Mouse (Mus musculus) forebrain, embryonic 10.5 days (tissue): ENCODE results near the gene Rpl7a. TPM values are rescaled to one million over a fixed set of nuclear protein-coding genes. Genes with fewer than 3 reads are reported as not detected.

Experiments
- DNase-seq: peaks from one replicate; pipeline ENCODE4 v3.0.0-alpha.2; 2017; ENCODE audit warnings: low spot score; ENCODE audit errors: extremely low spot score
- H3K27ac ChIP-seq: fragments of 300-500 bp; sonication (generic); 2 replicates; pipeline ENCODE4 v1.5.1; 2016; ENCODE audit warnings: mild to moderate bottlenecking
- H3K27me3 ChIP-seq: fragments of 300-500 bp; sonication (generic); 2 replicates; pipeline ENCODE4 v1.6.1; 2016; ENCODE audit warnings: mild to moderate bottlenecking; ENCODE audit not compliant: poor library complexity, severe bottlenecking
- H3K36me3 ChIP-seq: fragments of 300-500 bp; sonication (generic); replicated peaks from 2 replicates; pipeline ENCODE4 v1.6.1; 2016; ENCODE audit warnings: mild to moderate bottlenecking, moderate library complexity
- H3K4me1 ChIP-seq: fragments of 300-500 bp; sonication (generic); 2 replicates; pipeline ENCODE4 v1.6.1; 2016
- H3K4me3 ChIP-seq: fragments of 300-500 bp; sonication (generic); 2 replicates; pipeline ENCODE4 v1.5.1; 2016; ENCODE audit warnings: mild to moderate bottlenecking, moderate library complexity
- H3K9me3 ChIP-seq: fragments of 300-500 bp; sonication (generic); 2 replicates; pipeline ENCODE4 v1.6.1; 2016; ENCODE audit warnings: mild to moderate bottlenecking, moderate library complexity
- WGBS: fragments of 180-500 bp; shearing (Covaris S2); methylation state at CpG from one replicate; pipeline ENCODE4 v1.1.7; 2016; 5-methylcytosine and 5-hydroxymethylcytosine counted together
- polyA plus RNA-seq: library from polyadenylated mRNA; unstranded; fragments of >200 nt; fragmentation: Nextera tagmentation; extraction: Ambion mirVana; gene quantifications from 2 replicates; pipeline ENCODE4 v1.2.1, GENCODE M21; 2016

Rpl7a gene
- polyA plus RNA-seq, 1 experiment from 2014 or later = 735 TPM

DNA sequence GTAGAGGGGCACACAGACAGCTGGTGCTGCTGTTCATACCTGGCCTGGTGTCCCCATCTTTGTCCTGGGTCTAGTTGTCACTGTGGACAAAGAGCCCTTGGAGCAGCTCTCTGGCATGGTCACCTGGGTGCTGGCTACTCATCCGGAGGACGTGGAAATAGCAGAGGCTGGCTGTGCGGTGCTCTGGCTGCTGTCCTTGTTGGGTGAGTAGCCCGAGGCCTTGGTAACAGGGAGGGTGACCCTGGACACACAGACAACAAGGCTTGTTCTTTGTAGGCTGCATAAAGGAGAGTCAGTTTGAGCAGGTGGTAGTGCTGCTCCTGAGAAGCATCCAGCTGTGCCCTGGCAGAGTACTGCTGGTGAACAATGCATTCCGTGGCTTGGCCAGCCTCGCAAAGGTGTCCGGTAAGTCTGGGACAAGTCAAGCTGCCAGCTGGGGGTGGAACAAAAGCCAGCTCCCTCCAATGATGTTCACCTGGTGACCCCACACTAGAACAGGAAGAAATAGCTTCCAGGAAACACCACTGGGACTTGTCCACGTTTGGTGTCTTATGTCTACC, 40.9 kb downstream of the Rpl7a start:
- H3K27me3 ChIP-seq = no peaks in the 10 kb centered on the region
- H3K27ac ChIP-seq = no peak overlapping the region
- no peak overlapping the region for H3K4me3 ChIP-seq
- no peak for DNase-seq
- no peaks in the 10 kb centered on the region for H3K4me1 ChIP-seq
- H3K36me3 ChIP-seq = peaks cover 83% of the 10 kb centered on the region
- H3K9me3 ChIP-seq = no peaks in the 10 kb centered on the region
- WGBS = 91% methylated on average over 8 of the region's 8 CpGs

DNA sequence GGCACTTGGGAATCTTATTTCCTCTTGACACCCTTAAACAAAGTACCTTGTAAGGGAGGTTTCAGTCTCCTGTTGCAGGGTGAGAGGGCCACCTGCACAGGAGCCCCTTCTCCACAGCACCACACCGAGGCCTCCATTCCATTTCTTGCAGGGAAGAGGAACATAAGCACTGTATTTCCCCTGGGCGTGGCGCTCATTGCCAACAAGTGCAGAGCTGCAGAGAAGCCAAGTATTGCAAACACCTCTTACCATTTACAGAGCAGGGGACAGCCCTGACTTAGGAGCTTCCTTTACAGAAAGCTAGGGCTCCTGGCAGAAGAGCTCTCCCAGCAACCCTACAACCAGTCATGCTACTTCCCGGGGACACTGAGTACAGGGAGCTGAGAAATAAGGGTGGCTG, 41.6 kb downstream of the Rpl7a start:
- Histone ChIP-seq H3K27ac (no peak overlapping the region), H3K36me3 (peaks cover 87% of the 10 kb centered on the region), H3K4me3 (no peak overlapping the region), H3K27me3 (no peaks in the 10 kb centered on the region), H3K4me1 (no peaks in the 10 kb centered on the region), H3K9me3 (no peaks in the 10 kb centered on the region)
- no peak for DNase-seq
- WGBS = 96% methylated on average over 4 of the region's 4 CpGs

DNA sequence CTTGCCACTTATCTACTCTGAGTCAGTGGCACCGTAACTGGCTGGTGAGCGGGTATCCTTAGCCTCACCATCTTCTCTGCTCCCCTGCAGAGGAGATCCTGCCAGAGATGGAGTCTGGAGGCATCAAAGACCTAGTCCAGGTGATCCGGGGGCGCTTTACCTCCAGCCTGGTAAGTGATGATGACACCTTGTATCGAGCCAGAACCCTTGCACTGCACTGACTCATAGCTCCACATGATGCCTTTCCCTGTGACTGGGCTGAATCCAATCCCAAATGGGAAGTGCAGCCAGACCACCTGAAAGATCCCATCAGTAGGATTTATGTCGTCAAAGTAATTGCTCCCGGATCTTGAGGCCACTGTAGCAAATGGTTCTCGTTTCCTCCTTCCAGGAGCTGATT, 42.3 kb downstream of the Rpl7a start:
- Histone ChIP-seq H3K36me3 (peaks cover 93% of the 10 kb centered on the region), H3K4me3 (no peak overlapping the region), H3K27me3 (no peaks in the 10 kb centered on the region), H3K27ac (no peak overlapping the region), H3K9me3 (no peaks in the 10 kb centered on the region), H3K4me1 (no peaks in the 10 kb centered on the region)
- 93% methylated on average over 8 of the region's 8 CpGs for WGBS
- DNase-seq = no peak

DNA sequence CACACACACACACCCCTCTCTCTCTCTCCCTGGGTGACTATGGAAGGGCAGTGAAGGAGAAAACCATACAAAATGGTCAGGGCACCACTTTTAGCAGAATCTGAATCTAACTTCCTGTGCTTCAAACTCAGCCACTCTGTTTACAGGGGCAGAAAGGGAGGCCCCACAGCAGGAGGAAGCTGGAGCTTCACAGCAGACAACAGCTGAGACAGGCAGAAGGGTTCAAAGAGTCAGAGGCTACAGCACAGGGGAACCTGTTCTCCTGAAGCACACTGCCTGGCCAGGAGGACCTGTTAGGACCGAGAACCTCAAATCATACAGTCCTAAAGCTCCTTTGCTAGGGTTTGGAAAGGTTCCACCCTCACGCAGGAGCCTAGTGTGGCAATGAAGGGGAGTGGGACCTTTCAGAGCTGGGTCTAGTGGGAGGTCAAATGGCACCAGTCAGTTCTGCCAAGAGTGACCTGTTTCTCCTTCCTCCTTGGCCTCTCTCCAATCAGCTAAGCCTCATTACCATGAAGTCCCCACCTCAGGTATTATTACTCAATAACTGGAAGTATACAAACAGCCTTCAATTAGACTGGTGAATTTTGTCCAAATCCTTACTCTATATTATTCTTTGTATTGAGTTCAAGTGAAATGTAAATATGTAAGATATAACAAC, 44.3 kb downstream of the Rpl7a start:
- no peak for DNase-seq
- H3K27ac ChIP-seq = no peak overlapping the region
- H3K4me3 ChIP-seq = no peak overlapping the region
- WGBS = 91% methylated on average over 2 of the region's 2 CpGs
- no peaks in the 10 kb centered on the region for H3K9me3 ChIP-seq
- H3K27me3 ChIP-seq = no peaks in the 10 kb centered on the region
- H3K36me3 ChIP-seq = peaks cover 96% of the 10 kb centered on the region
- H3K4me1 ChIP-seq = no peaks in the 10 kb centered on the region

DNA sequence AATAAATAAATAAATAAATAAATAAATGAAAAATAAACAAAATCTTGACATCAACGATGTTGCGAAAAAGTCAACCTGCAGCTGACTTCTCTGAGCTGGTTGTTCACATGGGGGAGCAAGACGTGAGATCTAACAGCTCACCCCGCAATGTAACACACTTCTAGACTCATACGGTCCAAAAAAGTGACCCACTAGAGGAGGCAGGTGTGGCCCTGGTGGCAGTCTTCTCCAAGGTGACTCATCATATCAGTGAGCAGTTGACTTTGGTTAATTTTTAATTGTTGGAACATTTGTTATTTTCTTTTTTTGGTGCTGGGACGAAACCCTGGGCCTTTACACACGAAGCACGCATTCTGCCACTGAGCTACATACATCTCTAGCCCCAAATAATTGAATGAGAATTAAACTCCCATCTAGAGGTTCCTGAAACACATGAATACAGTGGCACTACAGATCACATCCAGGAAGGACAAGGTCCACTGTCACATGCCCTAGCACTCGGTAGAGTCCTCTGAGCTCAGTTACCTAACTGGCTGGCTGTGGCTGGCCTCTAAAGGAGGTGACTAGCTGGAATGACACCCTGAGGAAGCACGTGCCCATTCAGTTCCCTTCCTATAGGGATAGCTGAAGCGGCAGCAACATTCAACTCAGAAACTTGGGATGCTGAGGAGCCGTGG, 46.4 kb downstream of the Rpl7a start:
- no peaks in the 10 kb centered on the region for H3K9me3 ChIP-seq
- no peak for DNase-seq
- no peak overlapping the region for H3K4me3 ChIP-seq
- H3K27ac ChIP-seq = no peak overlapping the region
- H3K36me3 ChIP-seq = peaks cover 96% of the 10 kb centered on the region
- 93% methylated on average over 12 of the region's 12 CpGs for WGBS
- H3K27me3 ChIP-seq = no peaks in the 10 kb centered on the region
- H3K4me1 ChIP-seq = peaks cover 6% of the 10 kb centered on the region; the same call in 1 of the 2 replicates

DNA sequence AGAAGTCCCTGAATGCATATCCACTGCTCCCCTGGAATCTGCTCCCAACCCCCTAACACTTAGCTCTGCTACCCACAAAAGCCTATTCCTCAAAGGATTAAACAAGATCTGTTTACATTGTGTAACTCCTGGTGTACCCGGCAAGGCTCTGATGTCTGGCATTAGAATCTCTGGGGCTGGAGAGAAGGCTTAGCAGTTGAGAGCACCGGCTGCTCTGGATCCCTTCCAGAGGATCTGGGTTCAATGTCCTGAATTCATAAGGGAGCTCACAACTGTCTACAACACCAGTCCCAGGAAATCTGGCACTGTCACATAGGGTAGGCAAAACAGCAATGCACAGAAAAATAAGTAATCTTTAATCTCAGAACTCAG, 46.9 kb downstream of the Rpl7a start:
- Histone ChIP-seq H3K9me3 (no peaks in the 10 kb centered on the region), H3K36me3 (peaks cover 96% of the 10 kb centered on the region), H3K4me3 (no peak overlapping the region), H3K27ac (no peak overlapping the region), H3K4me1 (peaks cover 9% of the 10 kb centered on the region; the same call in 1 of the 2 replicates), H3K27me3 (no peaks in the 10 kb centered on the region)
- no peak for DNase-seq
- 96% methylated on average over 2 of the region's 2 CpGs for WGBS

DNA sequence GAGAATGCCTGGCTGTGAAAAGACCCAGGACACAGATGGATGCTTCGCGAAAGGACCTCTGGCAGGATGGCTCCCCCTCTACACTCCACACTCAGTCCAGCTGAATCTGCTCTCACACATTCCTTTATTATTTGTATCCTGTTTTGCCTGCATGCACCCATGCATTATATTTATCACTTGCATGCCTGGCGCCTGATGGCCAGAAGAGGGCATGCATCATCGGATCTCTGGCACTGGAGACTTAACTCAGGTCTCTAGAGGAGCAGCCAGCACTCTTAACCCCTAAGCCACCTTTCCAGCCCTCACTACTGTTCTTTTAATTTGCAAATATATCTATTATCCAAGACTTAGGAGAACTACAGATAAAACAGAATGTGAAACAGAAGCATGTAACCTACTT, 50.2 kb downstream of the Rpl7a start:
- H3K27ac ChIP-seq = no peak overlapping the region
- peaks cover 64% of the 10 kb centered on the region for H3K36me3 ChIP-seq
- no peak overlapping the region for H3K4me3 ChIP-seq
- 85% methylated on average over 4 of the region's 4 CpGs for WGBS
- no peaks in the 10 kb centered on the region for H3K27me3 ChIP-seq
- DNase-seq = no peak
- H3K4me1 ChIP-seq = peaks cover 29% of the 10 kb centered on the region
- no peaks in the 10 kb centered on the region for H3K9me3 ChIP-seq

Other genes starting within 250 kb of the Rpl7a start
- gene Lcn4, start 239.5 kb upstream of the Rpl7a start, polyA plus RNA-seq = not detected in 2 replicates
- gene Abo, start 45.8 kb upstream of the Rpl7a start, polyA plus RNA-seq = not detected in 2 replicates
- gene Surf6, start 7.9 kb upstream of the Rpl7a start, polyA plus RNA-seq = 34.4 and 37.1 TPM in 2 replicates
- gene Med22, start 87 bp upstream of the Rpl7a start, polyA plus RNA-seq = 112 and 118 TPM in 2 replicates
- 54.9 and 55.1 TPM in 2 replicates for gene Surf2, start 5.6 kb downstream of the Rpl7a start, polyA plus RNA-seq
- gene Surf1, start 5.8 kb downstream of the Rpl7a start, polyA plus RNA-seq = 46.0 and 47.3 TPM in 2 replicates
- gene Surf4, start 23.2 kb downstream of the Rpl7a start, polyA plus RNA-seq = 155 TPM in 2 replicates
- gene Stkld1, start 23.3 kb downstream of the Rpl7a start, polyA plus RNA-seq = 0.07 and 0.09 TPM in 2 replicates
- gene Rexo4, start 53.6 kb downstream of the Rpl7a start, polyA plus RNA-seq = 57.1 and 59.0 TPM in 2 replicates
- not detected in 2 replicates for gene Adamts13, start 62.7 kb downstream of the Rpl7a start, polyA plus RNA-seq
- gene Cacfd1, start 99.2 kb downstream of the Rpl7a start, polyA plus RNA-seq = 101 and 103 TPM in 2 replicates
- gene Slc2a6, start 117.2 kb downstream of the Rpl7a start, polyA plus RNA-seq = 1.6 and 2.1 TPM in 2 replicates
- gene Mymk, start 161.4 kb downstream of the Rpl7a start, polyA plus RNA-seq = not detected in 2 replicates
- gene Adamtsl2, start 168.6 kb downstream of the Rpl7a start, polyA plus RNA-seq = 3.8 and 5.3 TPM in 2 replicates
- gene Fam163b, start 231.7 kb downstream of the Rpl7a start, polyA plus RNA-seq = 0.05 and 0.16 TPM in 2 replicates